Mouse (Mus musculus): ENCODE data around the gene Desi1. TPM values are rescaled to one million over a fixed set of nuclear protein-coding genes. Genes with fewer than 3 reads are reported as not detected.

The Desi1 gene
- 37.3 and 44.9 TPM in 2 replicates for polyA plus RNA-seq (2012; rRNA removed; ENCODE audit: low replicate concordance)

DNA sequence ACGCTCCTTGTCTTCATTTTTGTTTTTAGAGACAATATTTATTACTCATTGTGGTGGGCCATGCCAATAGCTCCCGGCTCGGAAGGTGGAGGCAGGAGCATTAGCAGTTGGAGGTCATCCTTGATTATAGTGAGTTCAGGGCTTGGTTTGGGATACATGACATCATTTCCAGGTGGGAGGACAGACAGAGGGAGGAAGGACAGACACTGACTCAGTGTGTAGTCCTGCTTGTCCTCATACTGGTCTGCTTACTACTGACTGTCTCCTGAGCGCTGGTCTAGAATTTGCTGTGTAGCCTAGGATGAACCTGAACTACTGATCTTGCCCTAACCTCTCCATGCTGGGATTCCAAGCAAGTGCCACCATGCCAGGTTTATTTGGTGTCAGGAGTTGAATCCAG lies at the start of gene Desi1:
TSS of gene Desi1 (minus strand) at position 101 of the 400 bp plus-strand sequence.

DNA sequence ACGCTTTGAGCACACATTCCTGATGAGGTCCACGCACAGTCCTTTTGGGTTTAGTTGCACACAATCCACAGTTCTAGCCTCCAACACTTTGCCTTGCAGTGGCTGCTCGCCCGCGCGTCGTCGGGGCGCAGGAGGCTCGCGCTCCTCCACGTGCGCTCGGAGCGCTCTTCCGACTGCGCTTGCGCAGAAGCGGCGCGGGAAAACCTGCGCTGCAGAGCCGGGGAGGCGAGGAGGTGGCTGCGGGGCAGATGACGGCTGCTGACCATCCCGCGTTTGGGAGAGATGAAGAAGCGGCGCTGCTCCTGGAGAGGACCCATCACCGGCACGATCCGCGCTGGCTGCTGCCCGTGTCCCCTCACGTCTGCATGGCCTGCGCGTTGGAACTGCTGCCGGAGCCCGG lies 36.2 kb upstream of the Desi1 start, which contains the start of gene Mei1:
TSS of gene Mei1 (plus strand) at position 99 of the 400 bp plus-strand sequence.

DNA sequence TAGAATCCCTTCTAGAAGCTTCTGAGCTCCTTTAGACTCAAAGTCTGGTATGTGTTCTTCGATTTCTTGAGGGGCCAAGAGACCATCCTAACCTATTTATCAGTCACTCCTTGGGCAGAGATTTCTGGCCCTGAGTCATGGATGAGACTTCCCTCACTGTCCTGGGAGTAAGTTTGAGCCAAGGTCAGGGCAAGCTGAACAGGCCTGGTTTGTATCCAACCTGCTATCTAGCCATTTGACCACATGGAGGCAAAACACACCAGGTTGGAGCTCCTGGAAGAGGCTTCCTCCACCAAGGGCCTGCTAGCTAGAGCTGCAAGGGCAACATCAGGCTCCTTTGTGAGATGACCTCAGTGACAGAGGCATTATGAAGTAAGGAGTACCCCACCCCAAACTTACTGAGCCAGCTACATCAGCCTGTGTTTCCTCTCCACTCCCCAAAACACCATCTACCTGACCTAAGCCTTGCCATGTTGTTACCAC lies 25.1 kb upstream of the Desi1 start, which contains the start of gene 4930407I10Rik:
TSS of gene 4930407I10Rik (plus strand) at position 433 of the 483 bp plus-strand sequence.

GRCm38 (mm10) chr15:82047080-82047883 lies 13.6 kb upstream of the Desi1 start, which contains the start of gene Snu13:
Gene Snu13 (minus strand): TSS chr15:82047598.

DNA sequence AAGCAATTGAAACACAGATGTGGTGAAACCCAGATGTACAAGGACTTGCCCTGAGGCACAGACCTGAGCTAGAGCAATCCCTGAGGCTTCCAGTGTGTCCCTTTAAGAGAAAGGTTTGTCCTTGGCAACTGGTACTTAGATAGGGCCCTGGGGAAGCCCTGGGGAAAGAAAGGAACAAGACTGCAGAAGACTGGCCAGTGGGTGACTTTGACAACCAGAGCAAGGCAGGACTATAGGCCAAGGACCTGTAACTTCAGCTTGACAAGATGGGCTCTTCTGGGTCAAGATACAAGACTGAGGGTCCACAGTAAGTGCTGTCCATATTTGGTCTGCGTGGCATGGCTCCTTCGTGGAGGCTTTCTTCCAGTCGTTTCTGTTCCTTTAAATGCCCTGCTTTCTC lies 46.0 kb downstream of the Desi1 start, which contains the start of gene Xrcc6:
TSS of gene Xrcc6 (plus strand) at position 190 of the 400 bp plus-strand sequence.

DNA sequence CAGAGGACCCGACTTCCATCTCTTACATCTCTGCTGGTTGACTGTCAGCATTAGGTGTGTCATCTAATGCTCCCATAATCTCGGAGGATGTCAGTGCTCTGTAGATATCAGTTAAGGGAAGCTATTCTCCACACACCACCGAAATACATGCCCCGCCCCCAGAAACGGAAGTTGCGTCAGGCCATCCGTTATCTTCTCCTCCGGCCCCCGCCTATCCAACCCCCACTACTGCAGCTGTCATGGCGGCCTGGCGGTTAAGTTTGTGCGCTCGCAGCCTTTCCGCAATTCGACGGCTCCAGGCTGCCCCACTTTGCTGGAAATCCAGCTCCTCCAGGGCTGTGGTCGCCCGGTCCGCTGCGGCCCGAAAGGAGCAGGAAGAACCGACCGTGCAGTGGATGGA lies 53.3 kb downstream of the Desi1 start, which contains the start of gene 1700029P11Rik:
TSS of gene 1700029P11Rik (plus strand) at position 220 of the 400 bp plus-strand sequence.

GRCm38 (mm10) chr15:81960171-81961077 lies 73.2 kb downstream of the Desi1 start, which contains the start of gene Pmm1:
Gene Pmm1 (minus strand): TSS chr15:81960930.

Other genes with a start within 250 kb of the Desi1 start
- gene Tef, start 231.4 kb downstream of the Desi1 start, polyA plus RNA-seq (2012; rRNA removed; ENCODE audit: low replicate concordance) = 44.7 and 88.0 TPM in 2 replicates
- gene Tob2, start 175.1 kb downstream of the Desi1 start, polyA plus RNA-seq (2012; rRNA removed; ENCODE audit: low replicate concordance) = 40.9 and 55.8 TPM in 2 replicates
- 22.5 and 46.1 TPM in 2 replicates for gene Phf5a, start 162.0 kb downstream of the Desi1 start, polyA plus RNA-seq (2012; rRNA removed; ENCODE audit: low replicate concordance)
- 435 and 1,022 TPM in 2 replicates for gene Aco2, start 161.6 kb downstream of the Desi1 start, polyA plus RNA-seq (2012; rRNA removed; ENCODE audit: low replicate concordance)
- gene Polr3h, start 107.6 kb downstream of the Desi1 start, polyA plus RNA-seq (2012; rRNA removed; ENCODE audit: low replicate concordance) = 11.1 and 17.7 TPM in 2 replicates
- gene Csdc2, start 97.1 kb downstream of the Desi1 start, polyA plus RNA-seq (2012; rRNA removed; ENCODE audit: low replicate concordance) = 5.1 and 6.6 TPM in 2 replicates
- 108 and 121 TPM in 2 replicates for gene Pmm1, start 72.9 kb downstream of the Desi1 start, polyA plus RNA-seq (2012; rRNA removed; ENCODE audit: low replicate concordance)
- gene 1700029P11Rik, start 53.3 kb downstream of the Desi1 start, polyA plus RNA-seq (2012; rRNA removed; ENCODE audit: low replicate concordance) = not detected in 2 replicates
- gene Xrcc6, start 46.0 kb downstream of the Desi1 start, polyA plus RNA-seq (2012; rRNA removed; ENCODE audit: low replicate concordance) = 17.4 and 31.6 TPM in 2 replicates
- 53.7 and 64.9 TPM in 2 replicates for gene Snu13, start 13.7 kb upstream of the Desi1 start, polyA plus RNA-seq (2012; rRNA removed; ENCODE audit: low replicate concordance)
- not detected in 2 replicates for gene 4930407I10Rik, start 25.3 kb upstream of the Desi1 start, polyA plus RNA-seq (2012; rRNA removed; ENCODE audit: low replicate concordance)
- gene Mei1, start 36.1 kb upstream of the Desi1 start, polyA plus RNA-seq (2012; rRNA removed; ENCODE audit: low replicate concordance) = 0.04 TPM in 1 of 2 replicates, not detected in the other
- 10.5 and 12.5 TPM in 2 replicates for gene Ccdc134, start 94.1 kb upstream of the Desi1 start, polyA plus RNA-seq (2012; rRNA removed; ENCODE audit: low replicate concordance)
- 145 and 311 TPM in 2 replicates for gene Srebf2, start 113.3 kb upstream of the Desi1 start, polyA plus RNA-seq (2012; rRNA removed; ENCODE audit: low replicate concordance)
- 1.4 and 7.0 TPM in 2 replicates for gene Shisa8, start 179.0 kb upstream of the Desi1 start, polyA plus RNA-seq (2012; rRNA removed; ENCODE audit: low replicate concordance)
- gene Tnfrsf13c, start 190.5 kb upstream of the Desi1 start, polyA plus RNA-seq (2012; rRNA removed; ENCODE audit: low replicate concordance) = 23.3 and 82.5 TPM in 2 replicates
- 3.3 and 9.3 TPM in 2 replicates for gene Cenpm, start 210.9 kb upstream of the Desi1 start, polyA plus RNA-seq (2012; rRNA removed; ENCODE audit: low replicate concordance)
- 0.16 TPM in 1 of 2 replicates, not detected in the other for gene 1500009C09Rik, start 218.5 kb upstream of the Desi1 start, polyA plus RNA-seq (2012; rRNA removed; ENCODE audit: low replicate concordance)
- 2.9 and 3.2 TPM in 2 replicates for gene Sept3, start 241.0 kb upstream of the Desi1 start, polyA plus RNA-seq (2012; rRNA removed; ENCODE audit: low replicate concordance)

Measured in mammary gland, adult 2 months (tissue).